ENCODE assay signal across 21 mouse cellular contexts in the genomic region with DNA sequence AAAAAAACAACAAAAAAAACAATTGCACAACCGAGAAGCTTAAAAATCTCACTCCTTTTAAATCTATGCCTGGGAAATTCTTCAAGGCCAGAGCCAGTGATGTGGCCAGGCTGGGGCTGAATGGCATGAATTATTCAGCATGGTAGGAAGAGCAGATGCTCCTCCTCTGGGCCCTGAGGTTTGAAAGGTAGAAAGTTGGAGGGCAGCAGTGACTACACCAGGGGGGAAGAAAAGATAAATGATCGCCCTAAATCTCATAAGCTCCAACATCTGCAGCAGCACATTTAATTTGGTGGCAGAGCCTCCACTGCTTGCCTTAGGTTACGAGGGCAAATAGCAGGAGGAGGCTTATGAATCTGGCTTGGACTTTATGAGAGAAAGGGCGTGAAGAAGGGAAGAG.
A peak's percentile ranks its signal among the peaks of the same experiment; 100 is the strongest.
DNase-seq lines count a peak whose midpoint lies in the region; ATAC-seq and TF ChIP-seq lines count a peak whose summit lies in the region.
"Had no signal": no experiment of that assay in that cellular context is flagged by ENCODE, and none has a peak within 500 bp of the region (broad histone marks: within the 10 kb centered on the region; RNA-seq: fewer than 3 reads in every experiment).

No protein-coding gene starts in this region.

- no peaks in the 10 kb centered on the region for H3K36me3 ChIP-seq in midbrain, embryonic 10.5 days
- no peaks in the 10 kb centered on the region for H3K36me3 ChIP-seq in midbrain, postnatal 0 days (ENCODE audit: insufficient read depth, low read length)
- H3K36me3 ChIP-seq in midbrain, embryonic 12.5 days, result no peaks in the 10 kb centered on the region
- H3K36me3 ChIP-seq in neural tube, embryonic 14.5 days (ENCODE audit: control insufficient read depth, insufficient read depth, low read length), result no peaks in the 10 kb centered on the region
- H3K36me3 ChIP-seq in intestine, postnatal 0 days (ENCODE audit: control insufficient read depth, insufficient read depth), result no peaks in the 10 kb centered on the region
- H3K36me3 ChIP-seq in heart, embryonic 10.5 days, result no peaks in the 10 kb centered on the region
- H3K36me3 ChIP-seq: forebrain, embryonic 15.5 days; limb, embryonic 10.5 days; stomach, embryonic 15.5 days had no signal

- no peak for ATAC-seq in midbrain, postnatal 0 days (ENCODE audit: low FRiP score)
- peak; percentile 79 for ATAC-seq in midbrain, embryonic 12.5 days (ENCODE audit: low FRiP score, low read depth)
- no peak for ATAC-seq in neural tube, embryonic 14.5 days (ENCODE audit: low read depth)
- ATAC-seq in intestine, postnatal 0 days, result no peak
- ATAC-seq: inflammation-experienced regulatory T-cells, adult 6 months; liver, postnatal 0 days had no signal

- peak overlapping the region; percentile 80 for H3K27ac ChIP-seq in midbrain, embryonic 10.5 days (replicated peaks)
- no peak overlapping the region for H3K27ac ChIP-seq in midbrain, postnatal 0 days (ENCODE audit: low read depth, low read length)
- peak overlapping the region; percentile 78 for H3K27ac ChIP-seq in midbrain, embryonic 12.5 days (replicated peaks)
- H3K27ac ChIP-seq in neural tube, embryonic 14.5 days (ENCODE audit: low read depth, low read length), result peak overlapping the region; percentile 17; the same call in 1 of the 2 replicates
- H3K27ac ChIP-seq in intestine, postnatal 0 days (ENCODE audit: low read depth, low read length), result no peak overlapping the region
- H3K27ac ChIP-seq in heart, embryonic 10.5 days, result no peak overlapping the region
- H3K27ac ChIP-seq: forebrain, embryonic 15.5 days; limb, embryonic 10.5 days; stomach, embryonic 15.5 days had no signal

- H3K27me3 ChIP-seq in midbrain, embryonic 10.5 days (ENCODE audit: low read depth, poor library complexity, severe bottlenecking), result peaks cover 24% of the 10 kb centered on the region
- no peaks in the 10 kb centered on the region for H3K27me3 ChIP-seq in midbrain, postnatal 0 days (ENCODE audit: insufficient read depth, low read length)
- H3K27me3 ChIP-seq in midbrain, embryonic 12.5 days, result peaks cover 13% of the 10 kb centered on the region; the same call in 1 of the 2 replicates
- no peaks in the 10 kb centered on the region for H3K27me3 ChIP-seq in neural tube, embryonic 14.5 days (ENCODE audit: control insufficient read depth, insufficient read depth, low read length)
- no peaks in the 10 kb centered on the region for H3K27me3 ChIP-seq in intestine, postnatal 0 days (replicated peaks; ENCODE audit: control insufficient read depth, insufficient read depth, low read length)
- H3K27me3 ChIP-seq in heart, embryonic 10.5 days (ENCODE audit: insufficient read depth, poor library complexity, severe bottlenecking), result no peaks in the 10 kb centered on the region
- H3K27me3 ChIP-seq: stomach, embryonic 15.5 days had no signal

- no peak overlapping the region for H3K4me2 ChIP-seq in midbrain, postnatal 0 days (ENCODE audit: low read depth, low read length, poor library complexity, severe bottlenecking)
- peak overlapping the region; percentile 41 for H3K4me2 ChIP-seq in midbrain, embryonic 12.5 days (replicated peaks)
- no peak overlapping the region for H3K4me2 ChIP-seq in neural tube, embryonic 14.5 days (ENCODE audit: low read depth, low read length)
- no peak overlapping the region for H3K4me2 ChIP-seq in intestine, postnatal 0 days (replicated peaks; ENCODE audit: low read depth)
- H3K4me2 ChIP-seq: forebrain, embryonic 15.5 days; heart, embryonic 11.5 days; stomach, embryonic 15.5 days had no signal

- TF ChIP-seq CTCF in midbrain, postnatal 0 days (IDR thresholded peaks at IDR 0.05), result no peak
- TF ChIP-seq CTCF in intestine, postnatal 0 days (IDR thresholded peaks at IDR 0.05; ENCODE audit: low read depth), result no peak

- peaks cover 23% of the 10 kb centered on the region for H3K4me1 ChIP-seq in midbrain, embryonic 10.5 days
- H3K4me1 ChIP-seq in midbrain, postnatal 0 days (ENCODE audit: insufficient read depth, low read length), result peaks cover 13% of the 10 kb centered on the region; the same call in 1 of the 2 replicates
- peaks cover 13% of the 10 kb centered on the region; the same call in 1 of the 2 replicates for H3K4me1 ChIP-seq in midbrain, embryonic 12.5 days
- peaks cover 6% of the 10 kb centered on the region; the same call in 1 of the 2 replicates for H3K4me1 ChIP-seq in neural tube, embryonic 14.5 days (ENCODE audit: control insufficient read depth, insufficient read depth, low read length)
- no peaks in the 10 kb centered on the region for H3K4me1 ChIP-seq in intestine, postnatal 0 days (replicated peaks; ENCODE audit: control insufficient read depth, insufficient read depth, low read length)
- peaks cover 12% of the 10 kb centered on the region; the same call in 1 of the 2 replicates for H3K4me1 ChIP-seq in heart, embryonic 10.5 days
- H3K4me1 ChIP-seq: forebrain, embryonic 15.5 days; stomach, embryonic 15.5 days had no signal

- H3K9ac ChIP-seq in midbrain, postnatal 0 days (replicated peaks; ENCODE audit: low read length, poor library complexity, severe bottlenecking), result no peak overlapping the region
- no peak overlapping the region for H3K9ac ChIP-seq in midbrain, embryonic 12.5 days (replicated peaks)
- no peak overlapping the region for H3K9ac ChIP-seq in neural tube, embryonic 14.5 days (replicated peaks; ENCODE audit: low read depth, low read length)
- no peak overlapping the region for H3K9ac ChIP-seq in intestine, postnatal 0 days (ENCODE audit: low read depth, low read length)
- H3K9ac ChIP-seq: forebrain, embryonic 15.5 days; liver, postnatal 0 days; stomach, embryonic 15.5 days had no signal

- WGBS in midbrain, embryonic 10.5 days, result 45% methylated on average over 4 of the region's 4 CpGs
- 20% methylated on average over 4 of the region's 4 CpGs for WGBS in midbrain, postnatal 0 days
- 24% methylated on average over 4 of the region's 4 CpGs for WGBS in midbrain, embryonic 12.5 days
- WGBS in neural tube, embryonic 14.5 days, result 28% methylated on average over 4 of the region's 4 CpGs
- 61% methylated on average over 4 of the region's 4 CpGs for WGBS in intestine, postnatal 0 days
- WGBS in heart, embryonic 10.5 days, result 63% methylated on average over 4 of the region's 4 CpGs

- DNase-seq in embryo, embryonic 10.5 days (ENCODE audit: low spot score), result peak; percentile 32
- no peak for DNase-seq in embryo, embryonic 10 days (ENCODE audit: low spot score)
- peak; percentile 36 for DNase-seq in midbrain, embryonic 10.5 days (ENCODE audit: low spot score)
- DNase-seq in midbrain, postnatal 0 days (ENCODE audit: low spot score), result no peak
- no peak for DNase-seq in heart, embryonic 10.5 days (ENCODE audit: low spot score)
- DNase-seq: adrenal gland, adult 2 months; cerebellum, adult 9-11 months; kidney, adult 8-10 months; kidney, postnatal 25 days; liver, postnatal 0 days; lung, postnatal 14 days; thymus, adult 18-20 months had no signal

- peak overlapping the region; percentile 20; the same call in 1 of the 2 replicates for H3K4me3 ChIP-seq in midbrain, embryonic 10.5 days
- H3K4me3 ChIP-seq in midbrain, postnatal 0 days (ENCODE audit: low read depth, low read length), result no peak overlapping the region
- no peak overlapping the region for H3K4me3 ChIP-seq in midbrain, embryonic 12.5 days
- no peak overlapping the region for H3K4me3 ChIP-seq in neural tube, embryonic 14.5 days (ENCODE audit: low read depth, low read length)
- no peak overlapping the region for H3K4me3 ChIP-seq in intestine, postnatal 0 days (ENCODE audit: low read depth, low read length)
- H3K4me3 ChIP-seq in heart, embryonic 10.5 days, result no peak overlapping the region
- H3K4me3 ChIP-seq: erythroblast, embryonic 14.5 days; forebrain, embryonic 15.5 days; limb, embryonic 10.5 days; stomach, embryonic 15.5 days had no signal

- H3K9me3 ChIP-seq in midbrain, embryonic 10.5 days (replicated peaks), result no peaks in the 10 kb centered on the region
- H3K9me3 ChIP-seq in midbrain, postnatal 0 days (ENCODE audit: low read length), result no peaks in the 10 kb centered on the region
- H3K9me3 ChIP-seq in midbrain, embryonic 12.5 days, result no peaks in the 10 kb centered on the region
- H3K9me3 ChIP-seq in neural tube, embryonic 14.5 days (ENCODE audit: control insufficient read depth, low read length), result no peaks in the 10 kb centered on the region
- H3K9me3 ChIP-seq in intestine, postnatal 0 days (ENCODE audit: control insufficient read depth), result no peaks in the 10 kb centered on the region
- H3K9me3 ChIP-seq in heart, embryonic 10.5 days, result no peaks in the 10 kb centered on the region
- H3K9me3 ChIP-seq: forebrain, embryonic 15.5 days; limb, embryonic 10.5 days; stomach, embryonic 15.5 days had no signal

Comparison
In these comparisons a context has a peak if more than half of its experiments do, and no peak if none do; other contexts are left out.
1. DNase-seq: peak in embryo, embryonic 10.5 days (single experiment) and midbrain, embryonic 10.5 days (single experiment); none in embryo, embryonic 10 days (single experiment), midbrain, postnatal 0 days (single experiment) and heart, embryonic 10.5 days (single experiment).
2. H3K27ac ChIP-seq: peak in midbrain, embryonic 10.5 days (single experiment), midbrain, embryonic 12.5 days (single experiment) and neural tube, embryonic 14.5 days (single experiment); none in midbrain, postnatal 0 days (single experiment), intestine, postnatal 0 days (single experiment) and heart, embryonic 10.5 days (single experiment).